Mouse (Mus musculus) thymus, adult 2 months (tissue): ENCODE results near the gene Prtn3.

Source experiments
- CTCF ChIP-seq: fragments of 200-500 bp; IDR thresholded peaks from 2 replicates; pipeline ENCODE4 v1.5.1; 2012; ENCODE audit warnings: mild to moderate bottlenecking, control low read depth, low read length, moderate library complexity, borderline replicate concordance; ENCODE audit not compliant: control insufficient read depth, poor library complexity, insufficient read depth; ENCODE audit errors: extremely low read depth
- POLR2A ChIP-seq: fragments of 200-500 bp; IDR thresholded peaks from 2 replicates; pipeline ENCODE4 v1.6.1; 2012; ENCODE audit warnings: mild to moderate bottlenecking, low read length, control low read depth, moderate library complexity; ENCODE audit not compliant: control insufficient read depth, poor library complexity, insufficient read depth; ENCODE audit errors: extremely low read depth

DNA sequence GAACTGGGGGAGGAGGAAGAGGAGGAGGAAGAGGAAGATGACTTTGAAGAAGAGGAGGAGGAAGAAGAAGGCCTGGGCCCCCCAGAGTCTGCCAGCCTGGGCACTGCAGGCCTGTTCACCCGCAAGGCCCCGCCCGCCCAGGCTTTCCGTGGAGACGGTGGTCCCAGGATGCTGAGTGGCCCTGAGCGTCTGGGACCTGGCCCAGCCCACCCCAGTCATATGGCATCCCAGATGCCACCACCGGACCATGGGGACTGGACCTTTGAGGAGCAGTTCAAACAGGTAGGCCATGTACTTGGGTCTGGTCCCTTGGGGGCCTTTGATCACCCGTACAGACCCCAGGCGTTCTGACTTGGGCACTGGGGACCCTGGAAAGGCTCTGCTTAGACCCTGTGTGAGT is 57.5 kb downstream of the Prtn3 start:
- TF ChIP-seq POLR2A (no peak), CTCF (no peak)
